Mouse (Mus musculus) olfactory bulb, adult 2 months (tissue): ENCODE results near the gene Apod. TPM values are rescaled to one million over a fixed set of nuclear protein-coding genes. Genes with fewer than 3 reads are reported as not detected.

Experiments
- H3K27ac ChIP-seq: fragments of 200-500 bp; 2 replicates; pipeline ENCODE4 v1.5.1; 2012; ENCODE audit warnings: low read depth, low read length; ENCODE audit not compliant: insufficient read depth
- H3K4me1 ChIP-seq: fragments of 200-500 bp; 2 replicates; pipeline ENCODE4 v1.6.1; 2012; ENCODE audit warnings: low read length; ENCODE audit not compliant: control insufficient read depth, insufficient read depth
- H3K4me3 ChIP-seq: fragments of 200-500 bp; 2 replicates; pipeline ENCODE4 v1.5.1; 2012; ENCODE audit warnings: mild to moderate bottlenecking, low read depth, low read length, moderate library complexity; ENCODE audit not compliant: insufficient read depth
- CTCF ChIP-seq: fragments of 200-500 bp; IDR thresholded peaks from 2 replicates; pipeline ENCODE4 v1.5.1; 2012; ENCODE audit warnings: low read depth, mild to moderate bottlenecking, low read length, moderate library complexity; ENCODE audit not compliant: insufficient read depth
- POLR2A ChIP-seq: fragments of 200-500 bp; IDR thresholded peaks from 2 replicates; pipeline ENCODE4 v1.6.1; 2012; ENCODE audit warnings: mild to moderate bottlenecking, low read depth, low read length, moderate library complexity; ENCODE audit not compliant: insufficient read depth
- WGBS: fragments of 180-500 bp; shearing (Covaris S2); methylation state at CpG from one replicate; pipeline ENCODE4 v1.1.7; 2018; 5-methylcytosine and 5-hydroxymethylcytosine counted together
- polyA plus RNA-seq: library from polyadenylated mRNA; stranded (reverse); fragments of >200 nt; gene quantifications from 2 replicates; pipeline ENCODE4 v1.2.4, GENCODE M21; 2012; ENCODE audit warnings: low replicate concordance; ENCODE audit not compliant: missing spikeins, insufficient read depth, insufficient read length

Apod gene
- 592 and 662 TPM in 2 replicates for polyA plus RNA-seq

GRCm38 (mm10) chr16:31314497-31315233, at the start of gene Apod:
Apod (minus strand) TSS chr16:31314808.
- 60% methylated on average over 9 of the region's 9 CpGs for WGBS
- TF ChIP-seq CTCF (no peak), POLR2A (no peak)
- Histone ChIP-seq H3K4me3 (peak within 1 kb of the TSS; percentile 25), H3K4me1 (peaks cover 13% of the 10 kb centered on the region), H3K27ac (peak within 1 kb of the TSS; percentile 74)

DNA sequence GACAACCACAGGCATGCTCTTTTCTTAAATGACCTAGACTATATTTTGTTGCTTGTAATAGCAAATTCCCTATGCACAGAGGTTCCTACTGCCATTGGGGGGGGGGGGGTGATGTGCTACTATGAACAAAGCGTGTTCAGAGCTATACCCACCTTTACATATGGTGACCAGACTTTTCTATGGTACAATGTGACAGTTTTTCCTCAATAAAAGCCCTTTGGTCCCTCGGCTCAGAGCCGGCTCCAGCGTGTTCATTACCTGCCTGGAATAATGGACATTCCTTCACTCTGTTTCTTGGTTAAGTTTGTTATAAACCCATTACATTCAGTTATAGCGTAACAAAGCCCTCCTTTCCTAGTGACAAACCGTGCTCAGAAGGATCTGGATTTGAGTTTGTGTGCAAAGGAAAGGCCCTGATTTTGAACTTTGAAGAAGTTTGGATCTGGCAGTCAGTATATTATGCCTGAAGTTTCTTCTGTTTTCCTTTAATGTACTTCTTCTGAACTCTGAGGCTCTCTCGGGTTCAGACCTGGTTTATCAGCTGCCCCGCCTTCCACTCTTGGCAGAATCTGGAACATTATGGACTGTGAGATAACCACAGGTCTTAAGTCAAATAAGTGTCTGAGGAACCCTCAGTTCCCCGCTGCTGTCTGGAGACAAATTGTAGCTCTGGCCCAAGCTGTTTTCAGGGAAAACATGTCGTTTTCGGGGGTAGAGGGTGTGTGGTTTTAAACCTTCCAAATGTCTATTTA, 49.3 kb upstream of the Apod start:
- peaks cover 2% of the 10 kb centered on the region; the same call in 1 of the 2 replicates for H3K4me1 ChIP-seq
- no peak overlapping the region for H3K4me3 ChIP-seq
- TF ChIP-seq CTCF (no peak), POLR2A (no peak)
- WGBS, result 81% methylated on average over 11 of the region's 11 CpGs
- H3K27ac ChIP-seq, result no peak overlapping the region

- no peak overlapping the region for H3K4me3 ChIP-seq
- H3K4me1 ChIP-seq, result 0 out of 2 replicates have a peak, but pooled peaks cover 2% of the 10 kb centered on the region
- no peak overlapping the region for H3K27ac ChIP-seq
- 81% methylated on average over 5 of the region's 5 CpGs for WGBS
- TF ChIP-seq POLR2A (no peak), CTCF (no peak)
Observed at GRCm38 (mm10) chr16:31359542-31359941, 44.9 kb upstream of the Apod start.

DNA sequence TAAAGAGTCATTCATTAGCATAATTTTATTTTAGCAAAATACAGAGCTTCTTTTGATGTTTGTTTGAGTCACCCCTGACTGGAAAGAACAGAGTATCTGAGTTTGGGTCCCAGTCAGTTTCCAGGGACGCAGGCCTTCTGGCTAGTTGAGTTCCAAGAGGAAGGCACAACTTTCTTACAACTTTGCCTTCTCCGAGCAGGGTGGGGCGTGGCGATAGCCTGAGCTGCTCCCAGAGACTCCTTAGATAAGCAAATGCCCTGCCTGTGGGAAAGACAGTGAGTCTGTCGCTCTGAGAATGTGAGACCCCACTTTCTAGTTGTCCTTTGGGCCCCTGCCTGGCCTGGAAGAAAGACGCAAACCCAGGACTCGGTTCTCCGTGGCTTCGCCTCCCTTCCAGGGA, 44.4 kb upstream of the Apod start:
- H3K27ac ChIP-seq, result no peak overlapping the region
- no peak for TF ChIP-seq CTCF
- no peak for TF ChIP-seq POLR2A
- no peak overlapping the region for H3K4me3 ChIP-seq
- 74% methylated on average over 9 of the region's 9 CpGs for WGBS
- 0 out of 2 replicates have a peak, but pooled peaks cover 2% of the 10 kb centered on the region for H3K4me1 ChIP-seq

GRCm38 (mm10) chr16:31358576-31358975, 44.0 kb upstream of the Apod start:
- no peak for TF ChIP-seq POLR2A
- TF ChIP-seq CTCF, result no peak
- Histone ChIP-seq H3K27ac (no peak overlapping the region), H3K4me1 (0 out of 2 replicates have a peak, but pooled peaks cover 2% of the 10 kb centered on the region), H3K4me3 (no peak overlapping the region)
- WGBS, result 66% methylated on average over 15 of the region's 15 CpGs

DNA sequence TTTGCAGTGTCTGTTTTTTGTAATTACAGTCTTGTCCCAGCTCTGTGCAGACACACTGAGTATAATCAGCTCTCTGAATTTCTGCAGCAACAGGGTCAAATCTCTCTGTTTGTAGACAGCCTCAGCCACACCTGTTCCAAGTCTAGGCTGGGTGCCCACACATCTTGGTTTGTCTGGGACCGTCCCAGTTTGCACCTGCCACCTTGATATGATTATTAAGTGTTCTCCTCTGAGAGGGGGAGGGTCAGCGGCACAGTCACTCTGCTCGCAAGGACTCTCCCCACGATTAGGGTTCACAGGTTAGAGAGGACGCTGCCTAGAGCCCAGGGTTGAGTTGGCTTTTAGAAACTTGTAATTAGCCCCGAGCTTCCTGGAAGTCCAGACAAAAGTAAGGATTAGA, 41.3 kb upstream of the Apod start:
- 71% methylated on average over 6 of the region's 6 CpGs for WGBS
- no peak overlapping the region for H3K4me3 ChIP-seq

DNA sequence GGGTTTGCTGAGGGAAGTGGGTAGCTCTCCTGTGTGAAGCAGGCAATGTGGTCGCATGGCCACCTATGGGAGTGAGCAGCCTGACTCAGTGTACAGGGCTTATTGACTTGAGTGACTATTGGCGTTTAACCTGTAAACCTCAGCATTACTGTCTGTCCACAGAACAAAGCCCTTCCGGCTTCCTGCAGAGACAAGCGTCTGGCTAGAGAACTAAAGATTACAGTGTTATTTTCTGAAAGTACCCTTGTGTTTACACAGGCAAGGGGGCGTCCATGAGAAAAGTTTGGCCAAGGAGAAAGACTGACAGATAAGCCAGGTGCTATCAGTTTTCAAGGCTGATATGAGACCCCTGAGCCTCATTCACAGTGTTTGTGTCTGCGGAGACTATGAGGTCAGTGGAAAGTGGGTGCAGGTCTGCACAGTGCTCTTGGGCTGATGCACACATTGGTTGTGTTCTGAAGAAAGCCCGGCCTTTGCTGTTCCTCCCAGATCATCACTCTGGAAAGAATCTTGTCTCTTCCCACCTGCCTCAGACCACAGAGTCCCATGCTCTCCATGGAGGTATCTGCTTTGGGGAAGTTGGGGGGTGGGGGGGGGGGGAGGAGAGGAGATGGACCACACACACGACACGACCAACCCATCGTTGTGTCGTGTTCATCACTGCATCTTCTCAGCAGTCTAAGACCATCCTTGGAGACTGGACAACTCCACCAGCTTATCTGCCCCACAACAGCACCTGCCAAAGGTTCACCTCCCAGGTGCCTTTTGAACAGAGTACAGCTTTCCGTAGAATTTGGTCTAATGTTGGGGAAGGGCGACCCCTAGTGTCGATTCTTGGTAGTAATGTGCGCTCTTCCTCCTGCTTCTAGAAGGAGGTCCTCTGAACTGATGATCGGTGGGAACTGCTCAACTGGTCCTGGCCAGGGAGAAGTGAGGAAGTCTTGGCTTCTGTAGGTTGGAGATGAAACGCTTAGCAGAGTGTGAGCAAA, 40.0 kb upstream of the Apod start:
- no peak overlapping the region for H3K4me3 ChIP-seq
- peak; percentile 25; the same call in 1 of the 2 replicates for TF ChIP-seq CTCF
- no peak for TF ChIP-seq POLR2A
- WGBS, result 28% methylated on average over 17 of the region's 17 CpGs
- no peak overlapping the region for H3K27ac ChIP-seq
- H3K4me1 ChIP-seq, result 0 out of 2 replicates have a peak, but pooled peaks cover 2% of the 10 kb centered on the region

More for the DNA sequence above, 41.3 kb upstream of the Apod start:
- Histone ChIP-seq H3K27ac (no peak overlapping the region), H3K4me1 (0 out of 2 replicates have a peak, but pooled peaks cover 2% of the 10 kb centered on the region)
- no peak for TF ChIP-seq POLR2A
- TF ChIP-seq CTCF, result no peak

DNA sequence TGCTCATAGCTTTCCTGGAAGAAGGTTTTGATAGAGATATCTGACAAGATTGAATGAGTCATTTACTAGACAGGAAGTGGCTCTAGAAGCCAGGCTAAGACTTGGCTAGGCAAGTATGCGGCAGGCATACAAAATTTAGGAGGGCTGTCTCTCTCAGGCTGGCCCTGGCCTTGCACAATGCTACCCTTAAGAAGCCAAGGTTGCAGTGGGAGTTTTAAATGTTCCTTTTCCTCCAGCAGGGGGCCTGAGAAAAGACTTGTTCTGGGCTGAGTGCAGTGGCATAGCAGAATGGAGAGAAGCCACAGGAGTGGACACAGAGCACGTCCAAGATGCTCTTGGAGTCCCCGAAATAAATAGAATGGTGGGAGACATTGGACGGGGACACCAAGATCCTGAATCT, 38.4 kb upstream of the Apod start:
- WGBS, result 56% methylated on average over 4 of the region's 4 CpGs
- TF ChIP-seq POLR2A, result no peak
- no peak for TF ChIP-seq CTCF

More for the DNA sequence above, 38.4 kb upstream of the Apod start:
- H3K4me3 ChIP-seq, result no peak overlapping the region
- 0 out of 2 replicates have a peak, but pooled peaks cover 2% of the 10 kb centered on the region for H3K4me1 ChIP-seq
- no peak overlapping the region for H3K27ac ChIP-seq
